Mouse (Mus musculus) liver (tissue): ENCODE results near the gene Tmem54.

Experiments
- DNase-seq: peaks from one replicate; pipeline ENCODE4 v3.0.0-alpha.2; 2020; ENCODE audit warnings: mixed read lengths

The Tmem54 gene

DNA sequence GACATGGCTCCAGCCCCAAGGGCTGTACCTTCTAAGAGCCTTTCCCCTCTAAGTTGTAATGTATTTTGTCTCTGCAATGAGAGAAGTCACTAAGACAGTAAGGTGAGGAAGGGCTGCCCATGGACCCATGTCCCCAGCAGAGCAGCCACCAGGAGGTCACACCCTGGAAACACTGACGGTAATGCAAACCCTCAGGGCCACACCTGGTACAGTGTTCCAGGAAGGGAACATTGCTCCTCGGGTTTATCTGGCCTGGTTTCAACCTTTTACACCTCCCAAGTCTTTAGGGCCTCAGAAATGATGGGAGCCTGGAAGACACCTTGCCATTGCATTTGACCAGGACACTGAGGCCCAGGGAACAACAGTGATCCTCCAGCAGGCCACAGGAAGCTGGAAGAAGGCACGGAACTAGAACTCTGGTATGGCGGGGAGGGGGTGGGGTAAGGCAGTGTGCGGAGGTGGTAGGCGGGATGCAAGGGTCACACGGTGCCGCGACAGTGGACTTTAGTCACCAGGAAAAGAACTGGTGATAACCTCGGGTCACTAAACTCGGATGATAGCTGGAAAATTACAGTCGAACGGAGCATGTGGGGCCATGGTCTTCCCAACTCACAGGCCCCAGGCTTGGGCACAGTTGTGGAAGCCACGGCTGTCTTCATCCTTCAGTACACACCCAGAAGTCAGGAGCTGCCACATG, 3.1 kb upstream of the Tmem54 start:
- peak; percentile 36 for DNase-seq

DNA sequence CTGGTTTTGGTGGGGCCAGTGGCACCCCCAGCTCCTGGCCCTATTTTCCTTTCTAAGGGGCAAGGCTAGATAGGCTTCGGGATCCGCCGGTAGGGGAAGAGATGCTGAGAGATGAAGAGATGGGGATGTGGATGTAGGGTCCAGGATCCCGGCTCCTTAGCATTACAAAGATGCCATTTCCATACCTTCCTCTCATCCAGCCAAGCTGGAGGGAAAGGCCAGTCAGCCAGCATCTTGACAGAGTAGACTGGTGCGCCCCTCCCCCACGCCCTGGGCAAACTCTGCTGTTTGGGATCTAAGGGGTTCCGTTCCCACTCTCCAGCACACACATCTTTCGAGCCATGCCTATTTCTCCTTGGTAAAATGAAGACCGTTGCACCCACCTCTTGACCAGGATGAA, 725 bp downstream of the Tmem54 start:
- no peak for DNase-seq

DNA sequence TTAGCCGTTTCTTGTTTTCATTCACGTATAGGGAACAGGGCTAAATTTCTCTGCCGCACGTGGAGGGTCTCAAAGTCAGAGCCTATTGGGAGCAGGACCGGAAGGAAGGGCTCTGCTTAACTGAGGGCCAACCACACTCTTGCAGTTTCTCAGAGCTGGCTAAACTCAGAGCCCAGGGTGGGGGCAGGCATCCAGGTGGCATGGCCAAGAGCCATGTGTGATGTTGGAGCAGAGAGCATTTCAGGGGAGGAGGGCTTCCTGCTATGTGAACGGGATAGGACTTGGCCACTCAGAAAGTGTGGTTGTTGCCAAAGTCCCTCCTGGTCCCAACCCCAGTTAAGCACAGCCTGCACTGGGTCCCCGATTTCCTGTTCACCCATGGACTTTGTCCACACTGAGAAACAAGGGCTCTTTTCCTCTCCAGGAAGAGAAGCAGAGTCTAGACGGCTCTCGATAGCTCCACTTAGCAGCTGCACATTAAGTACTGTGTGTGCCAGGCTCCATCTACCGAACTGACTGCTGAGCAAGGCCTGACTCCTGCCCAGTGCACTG, 2.1 kb downstream of the Tmem54 start:
- DNase-seq: no peak

DNA sequence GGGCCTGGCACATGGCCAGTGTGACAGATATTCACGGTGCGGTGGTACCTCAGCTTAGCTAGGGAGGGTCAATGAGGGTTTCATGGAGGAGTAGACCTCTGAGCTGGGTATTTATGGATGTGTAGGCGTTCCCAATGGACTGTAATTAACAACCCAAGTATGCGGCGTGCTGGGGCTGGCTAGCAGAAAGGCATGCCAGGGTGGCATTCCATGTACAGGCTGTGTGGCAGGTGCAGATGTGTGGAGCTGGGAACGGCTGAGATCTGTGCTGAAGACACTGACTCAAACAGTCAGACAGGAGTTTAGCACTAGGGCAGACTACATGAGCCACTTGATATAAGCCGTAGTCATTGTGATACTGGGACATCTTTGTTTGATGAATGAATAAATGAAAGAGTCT, 3.3 kb downstream of the Tmem54 start:
- no peak for DNase-seq

DNA sequence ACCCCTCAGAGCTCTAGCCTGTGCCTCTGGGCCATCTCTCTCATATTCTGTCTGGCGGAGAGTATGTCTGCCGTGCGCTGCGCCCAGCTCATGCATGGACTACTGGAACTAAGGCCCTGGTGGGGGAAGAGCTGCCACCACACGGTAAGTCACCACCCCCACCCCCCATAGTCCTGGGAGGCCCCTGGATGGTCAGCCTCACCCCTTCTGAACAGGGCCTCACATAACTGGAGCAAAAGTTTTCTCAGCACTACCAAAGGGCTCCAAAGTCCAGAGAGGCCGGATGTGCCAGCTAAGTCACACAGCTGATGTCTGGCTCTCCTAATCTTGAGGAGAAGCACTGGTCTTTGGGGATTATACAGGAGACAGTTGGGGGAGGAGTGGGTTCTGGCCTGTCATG, 5.5 kb downstream of the Tmem54 start:
- DNase-seq: no peak

DNA sequence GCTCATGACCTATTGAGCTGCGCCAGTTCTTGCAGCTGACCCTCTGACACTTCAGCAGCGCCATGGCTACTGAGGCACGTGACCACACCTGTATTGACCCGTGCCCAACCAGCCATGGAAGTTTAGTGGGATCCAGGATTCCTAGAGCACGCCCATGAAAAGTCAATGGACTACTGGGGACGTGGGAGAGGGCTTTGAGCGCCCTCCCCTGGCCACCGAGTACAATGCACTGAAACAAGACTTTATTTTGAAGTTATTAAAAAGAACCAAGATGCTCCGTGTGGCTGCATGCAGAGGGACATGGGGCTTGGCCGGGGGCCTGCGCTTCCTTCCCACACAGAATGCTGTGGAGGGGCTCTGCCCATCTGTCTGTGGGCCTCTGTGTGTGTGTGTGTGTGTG, 6.0 kb downstream of the Tmem54 start:
- DNase-seq: no peak

DNA sequence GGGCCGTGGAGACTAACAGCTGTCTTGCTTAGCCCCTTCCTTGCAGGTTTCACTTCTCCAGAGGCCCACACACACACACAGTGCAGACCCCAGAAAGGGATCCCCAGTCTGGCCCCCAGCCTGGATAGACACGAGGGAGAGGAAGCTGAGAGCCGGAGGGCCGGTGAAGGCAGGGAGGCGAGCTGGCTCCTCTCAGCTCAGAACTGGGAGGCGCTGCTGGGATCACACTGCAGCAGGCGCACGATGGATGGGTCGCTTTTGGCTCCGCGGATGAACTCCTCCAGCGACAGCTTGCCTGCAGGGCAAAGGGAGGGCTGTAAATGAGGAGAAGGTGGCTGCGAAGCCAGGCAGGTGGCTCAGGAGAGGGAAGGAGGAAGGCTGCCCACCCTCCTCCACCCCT, 6.9 kb downstream of the Tmem54 start:
- peak; percentile 20 for DNase-seq

DNA sequence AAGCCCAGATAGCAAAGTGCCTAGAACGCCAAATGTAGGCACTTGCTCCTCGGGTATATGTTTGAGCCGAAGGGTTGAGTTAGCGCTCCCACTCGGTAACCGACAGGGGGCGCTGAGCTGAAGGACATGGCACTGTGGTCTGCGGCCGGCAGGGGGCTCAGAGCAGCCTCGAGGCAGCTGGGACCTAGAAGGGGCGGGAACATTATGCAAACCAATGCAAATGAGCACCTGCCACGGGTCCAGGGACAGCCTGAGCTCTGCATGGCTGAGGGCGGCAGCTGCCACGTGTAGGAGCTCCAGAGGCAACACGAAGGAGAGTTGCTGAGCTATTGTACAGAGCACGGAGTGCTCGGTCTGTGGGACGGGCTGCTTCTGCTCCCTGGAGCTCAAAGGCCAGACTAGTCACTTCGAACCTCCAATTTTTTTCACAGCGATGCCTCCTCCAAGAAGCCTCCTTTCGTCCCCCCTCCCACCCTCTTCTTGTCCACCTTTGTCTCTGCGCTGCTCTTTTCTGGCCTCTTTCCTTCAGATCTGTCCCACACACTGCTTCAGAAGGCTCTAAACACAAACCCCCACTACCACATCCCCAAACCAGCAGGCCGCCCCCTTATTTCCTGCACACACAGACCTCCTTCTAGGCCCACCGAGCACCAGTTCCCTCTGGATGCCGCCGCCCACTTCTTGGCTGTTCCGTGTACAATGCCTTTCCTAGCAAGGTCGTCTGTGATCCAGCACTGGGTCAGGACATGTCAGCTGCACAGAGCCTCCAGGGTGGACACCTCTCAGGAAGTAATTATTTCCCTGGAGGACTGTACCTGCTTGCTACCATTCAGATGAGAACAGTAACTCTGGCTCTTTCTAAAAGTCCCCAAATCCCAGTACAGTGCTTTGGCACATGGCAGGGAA, 8.0 kb downstream of the Tmem54 start:
- peak; percentile 82 for DNase-seq

DNA sequence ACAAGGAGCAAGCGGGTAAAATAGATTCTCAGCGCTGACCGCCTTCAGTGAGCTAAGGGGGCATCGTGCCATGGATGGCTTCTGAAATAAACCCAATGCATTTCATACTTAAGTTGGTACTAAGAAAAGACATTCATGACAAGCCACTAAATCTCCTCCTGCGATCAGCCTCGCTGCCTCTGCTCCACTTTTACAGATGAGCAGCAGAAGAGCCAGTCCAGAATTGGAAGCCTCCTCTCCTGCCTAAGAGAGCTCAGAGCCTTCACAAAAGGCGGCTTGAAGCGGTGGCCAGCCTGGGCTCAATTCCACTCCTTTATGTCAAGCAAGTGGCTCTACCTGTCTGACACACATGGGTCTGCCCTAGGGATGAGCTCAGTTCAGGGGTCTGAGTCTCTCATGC, 11.4 kb downstream of the Tmem54 start:
- DNase-seq: no peak

DNA sequence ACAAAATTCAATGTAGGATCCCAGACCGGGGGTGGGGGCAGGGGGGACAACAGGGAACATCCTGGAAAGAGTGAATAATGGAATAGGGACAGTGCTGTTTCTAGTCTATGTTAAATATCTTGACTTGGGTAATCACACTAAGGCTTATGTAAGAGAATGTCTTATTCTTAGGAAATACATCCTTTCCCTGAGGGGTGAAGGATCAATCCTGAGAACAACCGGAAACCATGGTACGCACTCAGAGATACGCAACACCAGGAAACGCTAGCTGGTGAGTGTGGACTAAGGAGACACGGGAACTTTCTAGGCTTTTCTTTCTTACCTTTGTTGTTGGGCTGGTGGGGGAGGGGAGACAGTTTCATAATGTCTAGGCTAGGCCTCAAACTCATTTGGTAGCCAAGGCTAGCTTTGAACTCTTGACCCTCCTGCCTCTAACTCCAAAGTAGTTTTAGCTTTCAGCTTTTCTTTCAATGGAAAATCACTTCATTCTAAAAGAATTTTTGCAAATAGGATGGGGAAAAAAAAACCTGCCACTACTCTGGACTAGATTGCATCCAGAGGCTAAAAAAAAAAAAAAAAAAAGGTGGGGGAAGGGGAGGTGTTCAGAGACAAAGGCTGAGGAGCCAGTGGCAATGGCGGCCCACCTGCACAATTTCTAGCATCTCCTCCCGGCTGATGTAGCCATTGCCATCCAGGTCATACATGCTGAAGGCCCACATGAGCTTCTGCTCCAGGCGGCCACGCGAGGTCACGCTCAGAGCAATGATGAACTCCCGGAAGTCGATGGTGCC, 12.6 kb downstream of the Tmem54 start:
- no peak for DNase-seq

DNA sequence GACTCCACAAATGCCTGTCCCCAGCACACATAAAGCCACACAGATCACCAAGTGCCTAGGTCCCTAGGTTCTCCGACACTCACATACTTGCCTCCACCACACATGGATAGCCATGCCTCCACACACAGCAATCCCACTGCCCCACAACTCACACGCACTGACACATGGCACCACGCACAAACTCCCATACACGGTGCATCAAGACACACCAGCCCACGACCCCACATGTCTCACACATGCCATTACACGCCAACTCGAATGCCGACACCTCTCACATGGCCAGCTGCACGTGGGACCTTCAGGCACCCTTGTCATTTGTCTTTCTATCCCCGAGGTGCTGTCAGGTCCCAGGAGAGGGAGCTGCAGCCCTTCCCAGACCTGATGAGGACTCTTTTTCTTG, 14.4 kb downstream of the Tmem54 start:
- DNase-seq: no peak

DNA sequence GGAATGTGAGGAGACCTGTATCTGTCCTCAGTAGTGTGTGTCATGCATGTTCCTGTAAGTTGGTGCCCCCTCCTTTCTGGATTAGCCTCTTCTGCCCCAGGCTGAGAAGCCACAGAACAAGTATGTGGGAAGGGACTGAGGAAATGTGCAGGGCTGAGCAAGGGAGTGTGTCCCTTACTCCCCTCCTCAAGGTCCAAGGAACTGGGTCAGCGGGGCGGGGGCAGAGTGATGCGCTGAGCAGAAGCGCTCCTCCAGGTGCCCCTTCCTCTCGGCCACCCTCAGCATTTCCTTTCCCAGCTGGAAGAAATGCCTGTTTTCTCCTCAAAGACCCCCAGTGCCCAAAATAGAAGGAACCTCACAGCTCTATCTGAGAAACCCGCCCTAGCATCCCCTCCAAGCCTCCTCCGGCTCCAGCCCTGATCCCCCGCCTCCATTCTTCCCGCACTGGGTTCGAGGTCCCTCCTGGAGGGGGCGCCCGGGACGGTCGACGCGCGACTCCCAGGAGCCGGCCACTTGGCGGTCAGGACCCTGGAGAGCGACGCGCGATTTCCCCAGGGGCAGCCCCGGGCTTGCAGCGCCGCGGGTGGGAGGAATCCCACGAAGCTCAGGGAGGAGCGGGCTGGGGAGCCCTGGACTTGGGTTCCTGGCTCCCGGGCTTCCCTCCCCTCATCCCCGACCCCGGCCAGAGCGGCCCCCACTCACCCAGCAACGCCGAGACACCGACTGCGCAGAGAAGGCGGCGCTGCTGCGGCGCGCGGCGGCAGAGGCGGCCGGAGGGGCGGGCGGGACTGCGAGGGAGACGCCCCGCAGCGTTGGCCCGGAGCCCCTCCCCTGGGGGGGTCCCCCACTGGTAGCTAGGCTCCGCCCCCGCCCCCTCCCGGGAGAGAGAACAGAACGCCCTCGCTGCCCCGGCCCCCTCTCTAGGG, 15.4 kb downstream of the Tmem54 start:
- peak; percentile 71 for DNase-seq

DNA sequence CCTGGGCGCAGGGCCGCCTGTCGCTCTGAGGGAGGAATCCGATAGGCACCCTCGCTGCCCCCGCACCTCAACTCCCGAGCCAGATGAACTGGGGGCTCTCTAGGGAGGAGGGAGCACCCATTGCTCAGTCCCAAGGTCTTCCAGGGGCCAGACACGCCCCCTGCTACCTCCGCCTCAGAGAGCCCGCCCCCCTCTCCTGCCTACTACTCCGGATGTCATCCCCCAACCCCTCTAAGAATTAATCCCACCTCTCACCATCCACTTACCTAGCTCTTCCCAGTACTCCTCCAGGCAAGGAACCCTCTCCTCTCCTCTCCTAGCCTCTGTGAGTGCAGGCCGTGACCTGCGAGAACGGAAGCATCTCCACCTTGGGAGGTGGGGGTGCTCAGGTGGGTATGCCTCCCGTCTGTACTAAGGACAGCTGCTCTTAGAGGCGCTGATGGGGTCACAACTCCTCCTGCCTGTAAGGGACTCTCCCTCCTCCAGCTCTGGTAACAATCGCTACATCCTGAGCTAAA, 16.3 kb downstream of the Tmem54 start, which contains the start of gene Hpca:
Hpca (minus strand) TSS at position 468 of the 518 bp plus-strand sequence.
- DNase-seq: no peak

DNA sequence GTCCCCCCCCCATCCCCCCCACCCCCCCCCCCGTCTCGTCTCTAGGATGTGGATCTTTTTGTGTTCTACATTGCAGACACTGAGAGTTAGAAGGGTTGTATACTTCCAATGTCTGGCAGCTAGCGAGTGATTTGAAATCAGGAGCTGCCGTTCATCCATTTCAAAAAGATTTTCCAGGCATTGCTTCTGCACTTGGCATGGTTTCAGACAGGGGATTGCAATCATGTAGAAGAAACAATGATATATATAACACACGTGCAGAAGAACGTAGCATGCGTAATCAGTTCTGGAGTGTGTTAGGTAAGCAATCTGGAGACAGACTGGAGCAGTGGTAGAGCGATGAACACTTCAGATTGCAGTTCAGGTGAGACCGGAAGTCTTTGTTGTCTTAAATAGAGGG, 16.8 kb downstream of the Tmem54 start:
- DNase-seq: no peak

DNA sequence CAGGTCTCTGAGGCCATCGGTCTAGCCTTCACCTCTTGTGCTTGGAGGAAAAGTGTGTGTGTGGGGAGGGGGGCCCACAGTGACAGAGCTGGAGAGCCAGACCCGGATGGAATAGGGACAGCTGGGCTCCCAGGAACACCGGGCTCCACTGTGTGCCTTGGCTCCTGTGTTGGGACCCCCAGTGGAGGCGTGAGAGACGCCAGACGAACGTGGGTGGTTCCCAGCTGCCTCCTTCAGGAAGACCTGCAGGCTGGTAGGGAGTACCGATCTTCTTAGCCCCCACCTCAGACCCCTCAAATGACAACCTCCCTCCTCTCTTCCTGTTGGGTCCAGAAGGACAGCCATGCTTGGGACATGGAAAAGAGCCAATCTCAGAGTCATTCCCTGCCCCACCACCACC, 17.4 kb downstream of the Tmem54 start:
- no peak for DNase-seq

DNA sequence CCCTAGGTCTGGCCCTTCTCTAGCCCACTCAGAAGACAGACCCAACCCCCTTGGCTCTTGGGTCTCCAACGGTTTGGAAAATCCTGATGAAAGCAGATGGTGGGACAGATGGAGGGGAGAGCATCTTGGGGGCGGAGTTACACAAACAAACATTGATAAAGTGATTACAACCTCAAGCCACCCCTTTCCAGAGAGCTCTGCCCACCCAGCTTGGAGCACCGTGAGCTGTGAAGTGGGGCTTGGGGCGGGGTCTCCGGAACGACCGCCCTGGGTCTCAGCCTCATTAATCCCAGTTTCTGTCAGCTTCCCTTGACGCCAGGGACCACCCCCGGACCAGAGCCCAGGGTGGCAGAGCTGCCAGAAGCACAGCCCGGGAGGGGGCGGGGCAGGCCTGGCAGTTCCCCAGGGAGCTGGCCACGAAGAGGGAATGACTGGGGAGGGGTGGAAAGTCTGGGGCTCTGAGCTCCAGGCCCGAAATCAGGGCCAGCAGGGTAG, 19.4 kb downstream of the Tmem54 start:
- no peak for DNase-seq

DNA sequence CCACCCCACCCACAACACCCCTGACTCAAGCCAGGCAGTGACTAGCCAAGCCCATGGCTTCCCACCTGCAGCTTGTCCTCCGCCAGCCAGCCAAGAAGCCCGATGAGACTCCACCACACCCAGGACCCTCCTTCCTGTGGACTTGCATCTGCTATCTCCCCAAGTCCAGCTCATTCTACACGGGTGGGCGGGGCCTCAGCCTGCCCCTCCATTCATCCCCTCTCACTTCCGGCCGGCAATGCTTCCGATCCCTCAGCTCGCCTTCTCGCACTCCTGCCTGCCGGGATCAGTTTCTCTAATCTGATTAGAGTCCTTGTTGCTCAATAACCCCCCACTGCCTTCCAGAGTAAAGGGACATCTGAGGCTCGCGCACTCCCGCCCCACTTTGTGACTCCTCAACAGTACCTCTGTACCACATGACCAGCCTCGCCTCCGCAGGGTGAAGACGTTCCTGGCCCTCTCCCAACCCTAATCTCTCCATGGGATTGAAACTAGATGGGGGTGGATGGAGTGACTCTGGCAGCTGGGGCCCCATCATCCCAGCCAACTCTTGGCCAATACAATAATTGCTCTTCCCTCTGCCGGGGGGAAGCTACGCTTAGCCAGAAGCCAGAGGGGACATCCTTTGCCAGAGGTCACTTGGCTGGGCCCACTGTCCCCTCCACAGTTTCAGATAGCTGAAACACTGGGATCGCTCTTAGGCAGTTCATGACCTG, 20.5 kb downstream of the Tmem54 start:
- DNase-seq: peak; percentile 49

DNA sequence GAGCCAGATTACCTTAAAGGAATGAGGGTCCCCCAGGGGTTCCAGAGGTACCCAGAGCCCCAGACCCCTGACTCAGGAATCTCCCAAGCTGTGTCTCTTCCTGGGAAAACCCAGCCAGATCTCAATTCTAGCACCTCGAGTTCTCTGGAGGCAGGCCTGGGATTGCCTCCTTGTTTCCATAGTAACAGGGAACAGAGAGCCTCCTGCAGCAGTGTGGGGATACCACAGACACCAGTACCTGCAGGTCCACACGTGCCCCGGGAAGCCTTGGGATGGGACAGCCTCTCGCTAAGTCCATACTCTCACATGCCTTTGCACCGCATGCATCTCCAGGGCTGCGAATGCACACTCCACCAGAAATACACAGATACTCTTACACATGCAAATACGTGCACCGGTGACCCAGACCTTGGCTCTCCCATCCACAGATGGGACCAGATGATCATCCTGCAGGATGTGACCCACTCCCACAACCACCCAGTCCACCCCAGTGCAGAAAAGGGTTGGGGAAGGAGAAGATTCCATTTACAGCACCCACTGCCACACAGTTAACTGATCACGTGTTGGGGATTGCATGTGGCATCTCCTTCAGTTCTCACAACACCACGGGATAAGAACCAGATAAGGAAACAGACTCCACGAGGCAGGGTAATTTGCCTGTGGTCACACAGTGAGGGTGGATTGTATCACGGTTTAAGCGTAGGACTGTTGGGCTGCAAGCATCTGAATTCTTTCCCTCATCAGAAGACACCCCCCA, 23.4 kb downstream of the Tmem54 start:
- DNase-seq: no peak

DNA sequence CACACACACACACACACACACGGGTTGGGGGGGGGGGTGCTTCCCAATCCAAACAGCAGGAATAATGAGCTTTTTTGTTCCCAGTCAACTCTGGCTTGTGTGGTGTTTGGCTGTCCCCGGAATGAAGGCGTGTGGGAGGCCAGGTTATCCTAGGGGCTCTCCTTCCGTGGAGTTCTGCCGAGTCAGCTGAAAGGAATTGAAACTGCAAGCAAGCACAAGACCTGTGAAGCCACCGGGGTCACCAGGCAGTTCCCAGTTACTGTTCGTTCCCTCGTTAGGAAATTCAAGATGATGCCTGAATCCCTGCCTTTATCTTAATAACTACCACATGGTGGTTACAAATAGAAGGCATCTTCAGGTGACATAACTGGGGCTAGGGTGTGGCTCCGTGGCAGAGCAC, 24.0 kb downstream of the Tmem54 start:
- DNase-seq: no peak

DNA sequence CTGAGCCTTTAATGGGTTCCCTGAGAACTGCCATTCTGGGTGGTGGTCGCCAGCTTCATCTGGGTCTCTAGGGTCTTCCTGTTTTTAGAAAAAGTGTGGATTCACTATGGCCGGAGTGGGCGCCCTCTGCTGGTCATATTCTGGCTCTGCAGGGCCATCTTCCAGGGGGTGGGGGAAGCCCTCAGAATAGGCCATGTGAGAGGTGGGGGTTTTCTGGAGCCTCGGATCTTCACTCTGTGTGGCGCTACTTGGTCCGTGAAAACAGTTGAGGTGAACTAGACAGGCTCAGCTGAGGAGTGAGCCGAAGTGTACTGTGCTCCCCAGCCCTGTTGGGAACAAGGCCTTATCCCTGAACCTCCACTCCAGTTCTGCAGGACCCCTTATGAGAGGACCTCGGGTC, 24.8 kb downstream of the Tmem54 start:
- DNase-seq: peak; percentile 65
